Mouse (Mus musculus) hindbrain, embryonic 10.5 days (tissue): ENCODE measurements around the gene Usp19. TPM values are rescaled to one million over a fixed set of nuclear protein-coding genes. Genes with fewer than 3 reads are reported as not detected.

Source experiments
- DNase-seq: peaks from one replicate; pipeline ENCODE4 v3.0.0-alpha.2; 2017; ENCODE audit warnings: low spot score
- H3K27ac ChIP-seq: fragments of 300-500 bp; sonication (generic); 2 replicates; pipeline ENCODE4 v1.5.1; 2016; ENCODE audit warnings: mild to moderate bottlenecking, moderate library complexity
- H3K27me3 ChIP-seq: fragments of 300-500 bp; sonication (generic); 2 replicates; pipeline ENCODE4 v1.6.1; 2016; ENCODE audit warnings: mild to moderate bottlenecking; ENCODE audit not compliant: poor library complexity, insufficient read depth, severe bottlenecking
- H3K36me3 ChIP-seq: fragments of 300-500 bp; sonication (generic); 2 replicates; pipeline ENCODE4 v1.6.1; 2016; ENCODE audit warnings: mild to moderate bottlenecking, moderate library complexity
- H3K4me1 ChIP-seq: fragments of 300-500 bp; sonication (generic); replicated peaks from 2 replicates; pipeline ENCODE4 v1.6.1; 2016; ENCODE audit warnings: mild to moderate bottlenecking
- H3K4me3 ChIP-seq: fragments of 300-500 bp; sonication (generic); 2 replicates; pipeline ENCODE4 v1.5.1; 2016; ENCODE audit warnings: mild to moderate bottlenecking, moderate library complexity
- H3K9me3 ChIP-seq: fragments of 300-500 bp; sonication (generic); 2 replicates; pipeline ENCODE4 v1.6.1; 2016; ENCODE audit warnings: mild to moderate bottlenecking, moderate library complexity
- WGBS: fragments of 180-500 bp; shearing (Covaris S2); methylation state at CpG from one replicate; pipeline ENCODE4 v1.1.7; 2016; 5-methylcytosine and 5-hydroxymethylcytosine counted together
- polyA plus RNA-seq: library from polyadenylated mRNA; unstranded; fragments of >200 nt; fragmentation: Nextera tagmentation; extraction: Ambion mirVana; gene quantifications from 2 replicates; pipeline ENCODE4 v1.2.1, GENCODE M21; 2016

Gene Usp19
- polyA plus RNA-seq, 1 experiment from 2014 or later, result 87.8 TPM

GRCm38 (mm10) chr9:108478638-108479156 is 11.7 kb upstream of the Usp19 start:
- Histone ChIP-seq H3K27me3 (no peaks in the 10 kb centered on the region), H3K4me1 (peaks cover 35% of the 10 kb centered on the region), H3K4me3 (peak overlapping the region; percentile 56), H3K9me3 (no peaks in the 10 kb centered on the region), H3K27ac (peak overlapping the region; percentile 87), H3K36me3 (peaks cover 26% of the 10 kb centered on the region)
- DNase-seq, result peak; percentile 89
- 1% methylated on average over 20 of the region's 20 CpGs for WGBS

GRCm38 (mm10) chr9:108479241-108479640 is 11.2 kb upstream of the Usp19 start:
- Histone ChIP-seq H3K9me3 (no peaks in the 10 kb centered on the region), H3K27me3 (no peaks in the 10 kb centered on the region), H3K27ac (peak overlapping the region; percentile 87), H3K4me1 (peaks cover 35% of the 10 kb centered on the region), H3K36me3 (peaks cover 32% of the 10 kb centered on the region), H3K4me3 (peak overlapping the region; percentile 56)
- WGBS, result 40% methylated on average over 11 of the region's 11 CpGs
- DNase-seq, result peak; percentile 56

GRCm38 (mm10) chr9:108479721-108480351 is 10.6 kb upstream of the Usp19 start, which contains the start of gene Lamb2:
TSS of gene Lamb2 (plus strand) at chr9:108479736.
- Histone ChIP-seq H3K4me3 (peak within 1 kb of the TSS; percentile 56), H3K4me1 (peaks cover 35% of the 10 kb centered on the region), H3K27me3 (no peaks in the 10 kb centered on the region), H3K9me3 (no peaks in the 10 kb centered on the region), H3K27ac (peak within 1 kb of the TSS; percentile 87), H3K36me3 (peaks cover 36% of the 10 kb centered on the region)
- peak; percentile 53 for DNase-seq
- WGBS, result 15% methylated on average over 10 of the region's 10 CpGs

- Histone ChIP-seq H3K9me3 (no peaks in the 10 kb centered on the region), H3K27me3 (no peaks in the 10 kb centered on the region), H3K27ac (0 out of 2 replicates have a peak overlapping the region, but pooled peaks have one; percentile 87), H3K36me3 (peaks cover 48% of the 10 kb centered on the region), H3K4me3 (peak overlapping the region; percentile 56; the same call in 1 of the 2 replicates), H3K4me1 (peaks cover 35% of the 10 kb centered on the region)
- DNase-seq, result no peak
- 93% methylated on average over 28 of the region's 28 CpGs for WGBS
Measured at GRCm38 (mm10) chr9:108480813-108481519, 9.4 kb upstream of the Usp19 start.

- peaks cover 35% of the 10 kb centered on the region for H3K4me1 ChIP-seq
- no peak overlapping the region for H3K27ac ChIP-seq
- 92% methylated on average over 19 of the region's 19 CpGs for WGBS
- H3K36me3 ChIP-seq, result peaks cover 55% of the 10 kb centered on the region
- H3K9me3 ChIP-seq, result no peaks in the 10 kb centered on the region
- no peak for DNase-seq
- no peak overlapping the region for H3K4me3 ChIP-seq
- no peaks in the 10 kb centered on the region for H3K27me3 ChIP-seq
Measured at GRCm38 (mm10) chr9:108481520-108482210, 8.7 kb upstream of the Usp19 start.

GRCm38 (mm10) chr9:108483051-108483790 is 7.2 kb upstream of the Usp19 start:
- no peak for DNase-seq
- no peaks in the 10 kb centered on the region for H3K9me3 ChIP-seq
- peaks cover 31% of the 10 kb centered on the region for H3K4me1 ChIP-seq
- no peak overlapping the region for H3K4me3 ChIP-seq
- no peak overlapping the region for H3K27ac ChIP-seq
- H3K27me3 ChIP-seq, result no peaks in the 10 kb centered on the region
- H3K36me3 ChIP-seq, result peaks cover 70% of the 10 kb centered on the region
- 94% methylated on average over 18 of the region's 18 CpGs for WGBS

- H3K27ac ChIP-seq, result no peak overlapping the region
- no peaks in the 10 kb centered on the region for H3K27me3 ChIP-seq
- DNase-seq, result no peak
- peaks cover 78% of the 10 kb centered on the region for H3K36me3 ChIP-seq
- no peaks in the 10 kb centered on the region for H3K9me3 ChIP-seq
- WGBS, result 93% methylated on average over 15 of the region's 15 CpGs
- peaks cover 23% of the 10 kb centered on the region for H3K4me1 ChIP-seq
- no peak overlapping the region for H3K4me3 ChIP-seq
Measured at GRCm38 (mm10) chr9:108484021-108484420, 6.4 kb upstream of the Usp19 start.

GRCm38 (mm10) chr9:108485301-108485875 is 5.0 kb upstream of the Usp19 start:
- no peak for DNase-seq
- H3K36me3 ChIP-seq, result peaks cover 90% of the 10 kb centered on the region

GRCm38 (mm10) chr9:108486973-108487530 is 3.4 kb upstream of the Usp19 start:
- no peak for DNase-seq
- WGBS, result 94% methylated on average over 8 of the region's 8 CpGs
- peaks cover 83% of the 10 kb centered on the region for H3K36me3 ChIP-seq

More at GRCm38 (mm10) chr9:108485301-108485875, 5.0 kb upstream of the Usp19 start:
- Histone ChIP-seq H3K4me3 (no peak overlapping the region), H3K4me1 (peaks cover 22% of the 10 kb centered on the region), H3K27ac (no peak overlapping the region), H3K27me3 (no peaks in the 10 kb centered on the region), H3K9me3 (no peaks in the 10 kb centered on the region)
- 94% methylated on average over 19 of the region's 19 CpGs for WGBS

GRCm38 (mm10) chr9:108488403-108488802 is 2.0 kb upstream of the Usp19 start:
- DNase-seq, result no peak
- Histone ChIP-seq H3K27ac (no peak overlapping the region), H3K9me3 (no peaks in the 10 kb centered on the region), H3K36me3 (peaks cover 83% of the 10 kb centered on the region), H3K4me1 (peaks cover 31% of the 10 kb centered on the region), H3K4me3 (no peak overlapping the region; the same call in 1 of the 2 replicates), H3K27me3 (no peaks in the 10 kb centered on the region)
- 94% methylated on average over 17 of the region's 17 CpGs for WGBS

More at GRCm38 (mm10) chr9:108486973-108487530, 3.4 kb upstream of the Usp19 start:
- Histone ChIP-seq H3K4me1 (peaks cover 24% of the 10 kb centered on the region), H3K9me3 (no peaks in the 10 kb centered on the region), H3K4me3 (no peak overlapping the region), H3K27me3 (no peaks in the 10 kb centered on the region), H3K27ac (no peak overlapping the region)

GRCm38 (mm10) chr9:108489215-108489614 is 1.2 kb upstream of the Usp19 start:
- Histone ChIP-seq H3K4me3 (0 out of 2 replicates have a peak overlapping the region, but pooled peaks have one; percentile 87), H3K27me3 (no peaks in the 10 kb centered on the region), H3K27ac (peak overlapping the region; percentile 93; the same call in 1 of the 2 replicates), H3K9me3 (no peaks in the 10 kb centered on the region), H3K36me3 (peaks cover 83% of the 10 kb centered on the region), H3K4me1 (peaks cover 31% of the 10 kb centered on the region)
- no peak for DNase-seq
- 97% methylated on average over 20 of the region's 20 CpGs for WGBS
